Mouse (Mus musculus) MEL (cell line): Measurements from ENCODE around the gene Actr2. TPM values are rescaled to one million over a fixed set of nuclear protein-coding genes. Genes with fewer than 3 reads are reported as not detected.

Experiments used
- DNase-seq: peaks from one replicate; pipeline ENCODE4 v3.0.0; 2011; ENCODE audit warnings: low read depth, low spot score
- H3K27ac ChIP-seq: 2 replicates; pipeline ENCODE4 v1.5.1; 2012; ENCODE audit warnings: low read depth, mild to moderate bottlenecking, control low read depth, low read length, moderate library complexity; ENCODE audit not compliant: control insufficient read depth
- H3K27me3 ChIP-seq, 2 experiments: fragments of 150-350 bp in 1 of 2; sonication (generic) in 1 of 2; 2 replicates each; pipeline ENCODE4 v1.6.1; 2012; ENCODE audit warnings: low read length in 2 of 2, mild to moderate bottlenecking in 2 of 2, improper control_type of control experiment in 1 of 2, moderate library complexity in 1 of 2; ENCODE audit not compliant: insufficient read depth in 2 of 2, control insufficient read depth in 1 of 2
- H3K36me3 ChIP-seq, 2 experiments: 2 replicates each; pipeline ENCODE4 v1.6.1; 2012 to 2014; ENCODE audit warnings: low read length in 2 of 2, improper control_type of control experiment in 1 of 2, inconsistent platforms in 1 of 2, mild to moderate bottlenecking in 1 of 2; ENCODE audit not compliant: insufficient read depth in 2 of 2, control insufficient read depth in 1 of 2
- H3K4me1 ChIP-seq, 2 experiments: fragments of 150-350 bp in 1 of 2; sonication (generic) in 1 of 2; 2 replicates each; pipeline ENCODE4 v1.6.1; 2012; ENCODE audit warnings: low read length in 2 of 2, improper control_type of control experiment in 1 of 2, mild to moderate bottlenecking in 1 of 2; ENCODE audit not compliant: insufficient read depth in 2 of 2, control insufficient read depth in 1 of 2
- H3K4me3 ChIP-seq, 2 experiments: fragments of 150-350 bp in 1 of 2; sonication (generic) in 1 of 2; 2 replicates each; pipeline ENCODE4 v1.5.1; 2012; ENCODE audit warnings: low read depth in 2 of 2, low read length in 2 of 2, mild to moderate bottlenecking in 2 of 2, moderate library complexity in 2 of 2, control low read depth in 1 of 2, improper control_type of control experiment in 1 of 2; ENCODE audit not compliant: control insufficient read depth in 1 of 2, insufficient read depth in 1 of 2
- H3K79me2 ChIP-seq: 2 replicates; pipeline ENCODE4 v1.6.1; 2012; ENCODE audit warnings: mild to moderate bottlenecking, low read length, moderate library complexity; ENCODE audit not compliant: control insufficient read depth, poor library complexity, insufficient read depth
- H3K9ac ChIP-seq: 2 replicates; pipeline ENCODE4 v1.6.1; 2012; ENCODE audit warnings: low read depth, mild to moderate bottlenecking, control low read depth, low read length, moderate library complexity; ENCODE audit not compliant: control insufficient read depth, poor library complexity, severe bottlenecking
- H3K9me3 ChIP-seq: fragments of 150-350 bp; sonication (generic); replicated peaks from 2 replicates; pipeline ENCODE4 v1.6.1; 2012; ENCODE audit warnings: mild to moderate bottlenecking, low read length, improper control_type of control experiment, moderate library complexity; ENCODE audit not compliant: insufficient read depth
- BHLHE40 ChIP-seq: IDR thresholded peaks from 2 replicates; pipeline ENCODE4 v1.6.1; 2012; ENCODE audit warnings: low read depth, mild to moderate bottlenecking, inconsistent platforms, low read length, improper control_type of control experiment, borderline replicate concordance
- CHD1 ChIP-seq: IDR thresholded peaks from 2 replicates; pipeline ENCODE4 v1.6.1; 2012; ENCODE audit warnings: low read depth, mild to moderate bottlenecking, inconsistent platforms, low read length, improper control_type of control experiment
- CHD2 ChIP-seq: IDR thresholded peaks from 2 replicates; pipeline ENCODE4 v1.6.1; 2011; ENCODE audit warnings: low read length, improper control_type of control experiment
- CTCF ChIP-seq, 3 experiments: IDR thresholded peaks in 2 of 3; conservative IDR thresholded peaks in 1 of 3; 2 replicates each; pipeline ENCODE4 v1.5.1; 2011 to 2012; ENCODE audit warnings: low read length in 3 of 3, low read depth in 2 of 3, mild to moderate bottlenecking in 2 of 3, improper control_type of control experiment in 1 of 3, inconsistent platforms in 1 of 3, mixed read lengths in 1 of 3, moderate library complexity in 1 of 3; ENCODE audit not compliant: control insufficient read depth in 1 of 3, insufficient read depth in 1 of 3, poor library complexity in 1 of 3, severe bottlenecking in 1 of 3
- E2F4 ChIP-seq: IDR thresholded peaks from 2 replicates; pipeline ENCODE4 v1.6.1; 2011; ENCODE audit warnings: low read depth, low read length, improper control_type of control experiment, borderline replicate concordance
- ELF1 ChIP-seq: IDR thresholded peaks from 2 replicates; pipeline ENCODE4 v1.6.1; 2014; ENCODE audit warnings: low read depth, mild to moderate bottlenecking, inconsistent platforms, low read length, improper control_type of control experiment, moderate library complexity
- EP300 ChIP-seq, 2 experiments: IDR thresholded peaks; 2 replicates each; pipeline ENCODE4 v1.6.1; 2011; ENCODE audit warnings: improper control_type of control experiment in 2 of 2, low read length in 2 of 2, low read depth in 1 of 2, mild to moderate bottlenecking in 1 of 2
- ETS1 ChIP-seq: IDR thresholded peaks from 2 replicates; pipeline ENCODE4 v1.6.1; 2012; ENCODE audit warnings: low read depth, mild to moderate bottlenecking, inconsistent platforms, low read length, improper control_type of control experiment, moderate library complexity
- GABPA ChIP-seq: IDR thresholded peaks from 2 replicates; pipeline ENCODE4 v1.6.1; 2012; ENCODE audit warnings: low read depth, mild to moderate bottlenecking, inconsistent platforms, low read length, improper control_type of control experiment, moderate library complexity
- GATA1 ChIP-seq: IDR thresholded peaks from 2 replicates; pipeline ENCODE4 v1.6.1; 2011; ENCODE audit warnings: low read depth, low read length, improper control_type of control experiment
- HCFC1 ChIP-seq: IDR thresholded peaks from 2 replicates; pipeline ENCODE4 v1.6.1; 2012; ENCODE audit warnings: low read depth, mild to moderate bottlenecking, inconsistent platforms, low read length, improper control_type of control experiment, moderate library complexity
- JUND ChIP-seq: IDR thresholded peaks from 2 replicates; pipeline ENCODE4 v1.6.1; 2011; ENCODE audit warnings: low read depth, mild to moderate bottlenecking, improper control_type of control experiment, low read length
- MAFK ChIP-seq: IDR thresholded peaks from 2 replicates; pipeline ENCODE4 v1.6.1; 2011; ENCODE audit warnings: low read depth, mild to moderate bottlenecking, low read length, improper control_type of control experiment, borderline replicate concordance
- MAX ChIP-seq: IDR thresholded peaks from 2 replicates; pipeline ENCODE4 v1.6.1; 2011; ENCODE audit warnings: low read length, improper control_type of control experiment
- MAZ ChIP-seq: IDR thresholded peaks from 2 replicates; pipeline ENCODE4 v1.6.1; 2012; ENCODE audit warnings: low read depth, mild to moderate bottlenecking, inconsistent platforms, low read length, improper control_type of control experiment
- MEF2A ChIP-seq: IDR thresholded peaks from 2 replicates; pipeline ENCODE4 v1.6.1; 2014; ENCODE audit warnings: low read depth, mild to moderate bottlenecking, inconsistent platforms, low read length, improper control_type of control experiment; ENCODE audit not compliant: poor library complexity, insufficient replicate concordance, severe bottlenecking; ENCODE audit errors: extremely low read depth
- MXI1 ChIP-seq: IDR thresholded peaks from 2 replicates; pipeline ENCODE4 v1.6.1; 2011; ENCODE audit warnings: mild to moderate bottlenecking, low read depth, low read length, improper control_type of control experiment
- MYB ChIP-seq: IDR thresholded peaks from 2 replicates; pipeline ENCODE4 v1.6.1; 2011; ENCODE audit warnings: mild to moderate bottlenecking, low read depth, low read length, improper control_type of control experiment
- MYC ChIP-seq: IDR thresholded peaks from 2 replicates; pipeline ENCODE4 v1.6.1; 2011; ENCODE audit warnings: low read depth, mild to moderate bottlenecking, low read length, improper control_type of control experiment, moderate library complexity
- NELFE ChIP-seq: IDR thresholded peaks from 2 replicates; pipeline ENCODE4 v1.6.1; 2011; ENCODE audit warnings: low read depth, low read length, improper control_type of control experiment
- NRF1 ChIP-seq: IDR thresholded peaks from 2 replicates; pipeline ENCODE4 v1.6.1; 2014; ENCODE audit warnings: low read depth, mild to moderate bottlenecking, inconsistent platforms, low read length, improper control_type of control experiment, moderate library complexity; ENCODE audit not compliant: poor library complexity, insufficient read depth, severe bottlenecking
- POLR2A ChIP-seq, 2 experiments: IDR thresholded peaks; 2 replicates each; pipeline ENCODE4 v1.6.1; 2011 to 2012; ENCODE audit warnings: low read length in 2 of 2, mild to moderate bottlenecking in 2 of 2, control low read depth in 1 of 2, improper control_type of control experiment in 1 of 2, low read depth in 1 of 2, moderate library complexity in 1 of 2; ENCODE audit not compliant: control insufficient read depth in 1 of 2, insufficient read depth in 1 of 2, poor library complexity in 1 of 2
- POLR2AphosphoS2 ChIP-seq: IDR thresholded peaks from 2 replicates; pipeline ENCODE4 v1.6.1; 2011; ENCODE audit warnings: low read length, improper control_type of control experiment
- POLR2AphosphoS5 ChIP-seq: IDR thresholded peaks from 2 replicates; pipeline ENCODE4 v1.6.1; 2012; ENCODE audit warnings: low read depth, borderline replicate concordance, mild to moderate bottlenecking, inconsistent platforms, low read length, moderate library complexity, mixed read lengths
- RAD21 ChIP-seq: IDR thresholded peaks from 2 replicates; pipeline ENCODE4 v1.6.1; 2011; ENCODE audit warnings: mild to moderate bottlenecking, low read depth, low read length, improper control_type of control experiment
- SIN3A ChIP-seq: IDR thresholded peaks from 2 replicates; pipeline ENCODE4 v1.6.1; 2012; ENCODE audit warnings: low read length, improper control_type of control experiment, inconsistent platforms
- TBP ChIP-seq: IDR thresholded peaks from 2 replicates; pipeline ENCODE4 v1.8.0; 2011; ENCODE audit warnings: low read depth, low read length, improper control_type of control experiment
- TCF12 ChIP-seq: IDR thresholded peaks from 2 replicates; pipeline ENCODE4 v1.6.1; 2014; ENCODE audit warnings: low read depth, mild to moderate bottlenecking, inconsistent platforms, low read length, improper control_type of control experiment, moderate library complexity
- UBTF ChIP-seq: IDR thresholded peaks from 2 replicates; pipeline ENCODE4 v1.6.1; 2012; ENCODE audit warnings: low read depth, mild to moderate bottlenecking, inconsistent platforms, low read length, improper control_type of control experiment, moderate library complexity, borderline replicate concordance; ENCODE audit not compliant: insufficient read depth
- USF2 ChIP-seq, 2 experiments: IDR thresholded peaks; 2 replicates each; pipeline ENCODE4 v1.6.1; 2011 to 2012; ENCODE audit warnings: improper control_type of control experiment in 2 of 2, low read length in 2 of 2, borderline replicate concordance in 1 of 2, inconsistent platforms in 1 of 2, low read depth in 1 of 2, mild to moderate bottlenecking in 1 of 2; ENCODE audit not compliant: insufficient read depth in 1 of 2
- ZC3H11A ChIP-seq: IDR thresholded peaks from 2 replicates; pipeline ENCODE4 v1.6.1; 2012; ENCODE audit warnings: low read depth, mild to moderate bottlenecking, inconsistent platforms, low read length, improper control_type of control experiment
- ZKSCAN1 ChIP-seq: IDR thresholded peaks from 2 replicates; pipeline ENCODE4 v1.6.1; 2012; ENCODE audit warnings: low read depth, mild to moderate bottlenecking, inconsistent platforms, low read length, improper control_type of control experiment, moderate library complexity
- ZMIZ1 ChIP-seq: IDR thresholded peaks from 2 replicates; pipeline ENCODE4 v1.6.1; 2012; ENCODE audit warnings: low read depth, mild to moderate bottlenecking, inconsistent platforms, low read length, improper control_type of control experiment, moderate library complexity
- ZNF384 ChIP-seq: IDR thresholded peaks from 2 replicates; pipeline ENCODE4 v1.6.1; 2012; ENCODE audit warnings: low read depth, mild to moderate bottlenecking, inconsistent platforms, low read length, improper control_type of control experiment
- polyA plus RNA-seq, 2 experiments: library from polyadenylated mRNA; stranded (reverse) in 1 of 2; unstranded in 1 of 2; fragments of >175 nt in 1 of 2; fragments of >200 nt in 1 of 2; gene quantifications; 2 replicates each; pipeline versions ENCODE4 v1.2.1 to v1.2.4; 2012; ENCODE audit warnings: low replicate concordance in 2 of 2, low read depth in 1 of 2; ENCODE audit not compliant: insufficient read length in 2 of 2, insufficient read depth in 1 of 2, missing spikeins in 1 of 2
- total RNA-seq: library from RNA; depleted of rRNA; stranded (reverse); fragments of 300-350 nt; gene quantifications from 2 replicates; pipeline ENCODE4 v1.2.3, GENCODE M21; 2012; rRNA removed

Gene Actr2
- total RNA-seq: 160 and 170 TPM in 2 replicates
- 100 to 1,000 TPM in 1 of 2 experiments, 10 to 100 TPM in 1; 40.0 to 172 TPM for polyA plus RNA-seq

DNA sequence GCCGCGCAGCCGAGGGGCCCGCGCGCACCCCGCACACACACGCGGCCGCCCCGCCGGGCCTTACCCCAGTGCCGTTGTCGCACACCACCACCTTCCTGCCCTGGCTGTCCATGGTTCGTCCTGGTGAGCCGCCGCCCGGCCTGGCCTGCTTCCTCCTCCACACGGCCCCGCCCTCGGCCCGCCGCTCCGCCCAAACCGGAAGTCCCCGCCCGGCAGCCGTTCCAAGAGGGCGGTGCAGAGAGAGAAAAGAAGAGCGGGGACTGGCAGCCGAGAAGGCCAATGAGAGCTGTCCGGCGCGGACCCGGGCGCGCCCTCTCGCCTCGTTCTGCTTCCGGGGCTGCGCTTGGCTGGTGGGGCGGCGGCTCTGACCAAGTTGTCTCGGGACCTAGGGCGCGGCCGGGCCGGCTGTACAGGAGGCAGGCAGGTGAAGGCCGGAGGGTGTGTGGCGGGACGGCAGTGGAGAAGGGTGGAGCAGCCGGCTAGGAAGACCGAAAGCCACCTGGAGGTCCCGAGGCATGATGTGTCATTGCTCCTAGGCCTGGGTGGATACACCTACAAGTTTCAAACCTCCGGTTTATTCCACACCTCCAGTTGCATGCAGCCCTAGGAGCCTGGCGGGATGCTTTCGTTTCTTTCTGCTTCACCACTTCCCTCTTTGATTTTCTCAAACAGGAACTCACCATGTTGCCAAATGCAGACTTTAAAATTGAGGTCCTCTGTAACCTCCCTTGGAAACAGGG is at the start of gene Actr2:
TSS of gene Actr2 (minus strand) at position 173 of the 740 bp plus-strand sequence.
- peak within 1 kb of the TSS; percentile 81 for H3K9ac ChIP-seq
- peak within 1 kb of the TSS; percentile 88 to 89 for H3K4me3 ChIP-seq
- peak within 1 kb of the TSS; percentile 93 for H3K27ac ChIP-seq
- H3K79me2 ChIP-seq: peaks cover 40% of the 10 kb centered on the region
- peaks cover 12 to 39% of the 10 kb centered on the region in 2 experiments for H3K36me3 ChIP-seq
- no peaks in the 10 kb centered on the region for H3K9me3 ChIP-seq
- no peaks in the 10 kb centered on the region for H3K27me3 ChIP-seq
- peaks cover 4 to 23% of the 10 kb centered on the region in 2 experiments for H3K4me1 ChIP-seq
- DNase-seq: peak; percentile 99
- TF ChIP-seq EP300 (IDR thresholded peaks at IDR 0.05; ENCODE audit: low read depth in 1 of 2, low read length in 2 of 2) (peak; percentile 29 to 30; a peak in 1 of 4 replicates), JUND (no peak), CTCF (IDR thresholded peaks at IDR 0.05 in 2 of 3, conservative IDR thresholded peaks at IDR 0.05 in 1 of 3; ENCODE audit: control insufficient read depth in 1 of 3, insufficient read depth in 1 of 3, low read depth in 2 of 3, low read length in 3 of 3, poor library complexity in 1 of 3, severe bottlenecking in 1 of 3) (no peak), POLR2AphosphoS2 (peak; percentile 89), RAD21 (no peak), E2F4 (0 out of 2 replicates have a peak, but pooled peaks have one; percentile 48), UBTF (no peak), MYB (peak; percentile 43; the same call in 1 of the 2 replicates), NELFE (peak; percentile 87), ZMIZ1 (peak; percentile 72), BHLHE40 (no peak; the same call in 1 of the 2 replicates), TCF12 (peak; percentile 38; the same call in 1 of the 2 replicates), GATA1 (no peak), SIN3A (peak; percentile 87), TBP (peak; percentile 59), POLR2AphosphoS5 (no peak), USF2 (IDR thresholded peaks at IDR 0.05; ENCODE audit: borderline replicate concordance in 1 of 2, insufficient read depth in 1 of 2, low read depth in 1 of 2, low read length in 2 of 2) (no peak), MAZ (peak; percentile 78; the same call in 1 of the 2 replicates), ELF1 (peak; percentile 98), MAFK (no peak), HCFC1 (peak; percentile 88), MEF2A (no peak), ETS1 (peak; percentile 4; the same call in 1 of the 2 replicates), MAX (peak; percentile 66), MXI1 (no peak; the same call in none of the 2 replicates), POLR2A (IDR thresholded peaks at IDR 0.05; ENCODE audit: control insufficient read depth in 1 of 2, insufficient read depth in 1 of 2, low read depth in 1 of 2, low read length in 2 of 2, poor library complexity in 1 of 2) (peak; percentile 76 to 87), CHD2 (peak; percentile 71), CHD1 (no peak; the same call in 1 of the 2 replicates), GABPA (no peak), ZC3H11A (no peak), NRF1 (peak; percentile 62), ZNF384 (no peak; the same call in 1 of the 2 replicates), MYC (no peak; the same call in 1 of the 2 replicates), ZKSCAN1 (no peak)
